In genomic region chr8:59953741-59954140, GRCm38 (mm10) we compare ENCODE assay signal across 8 mouse cellular contexts.
A peak's percentile ranks its signal among the peaks of the same experiment; 100 is the strongest.
DNase-seq lines count a peak whose midpoint lies in the region; ATAC-seq lines count a peak whose summit lies in the region.
"Not testable (repeated sequence)": the region's sequence is repeated elsewhere in the genome, so short reads cannot be mapped to it uniquely, and the experiment has no call there.

No protein-coding gene starts in this region.

- peak; percentile 75 for ATAC-seq in forebrain, embryonic 13.5 days
- 0 out of 2 replicates have a peak, but pooled peaks have one; percentile 40 for ATAC-seq in forebrain, embryonic 16.5 days
- peak; percentile 46; the same call in 1 of the 2 replicates for ATAC-seq in hindbrain, embryonic 13.5 days (ENCODE audit: low FRiP score)
- ATAC-seq in midbrain, embryonic 14.5 days (ENCODE audit: low FRiP score, low TSS enrichment) = not testable (repeated sequence)

- not testable (repeated sequence) for H3K27me3 ChIP-seq in forebrain, embryonic 13.5 days; forebrain, embryonic 16.5 days (replicated peaks; ENCODE audit: control insufficient read depth, insufficient read depth, low read length); hindbrain, embryonic 13.5 days; midbrain, embryonic 10.5 days (ENCODE audit: low read depth, poor library complexity, severe bottlenecking); midbrain, embryonic 14.5 days (ENCODE audit: control insufficient read depth, insufficient read depth, low read length)

- WGBS in forebrain, embryonic 13.5 days = 61% methylated on average over 6 of the region's 6 CpGs
- WGBS in forebrain, embryonic 16.5 days = 65% methylated on average over 6 of the region's 6 CpGs
- 48% methylated on average over 6 of the region's 6 CpGs for WGBS in hindbrain, embryonic 13.5 days
- WGBS in midbrain, embryonic 10.5 days = 74% methylated on average over 6 of the region's 6 CpGs
- WGBS in midbrain, embryonic 14.5 days = 56% methylated on average over 6 of the region's 6 CpGs

- H3K36me3 ChIP-seq in forebrain, embryonic 13.5 days (ENCODE audit: poor library complexity, severe bottlenecking); forebrain, embryonic 16.5 days (ENCODE audit: control insufficient read depth, insufficient read depth); hindbrain, embryonic 13.5 days; midbrain, embryonic 10.5 days; midbrain, embryonic 14.5 days (ENCODE audit: control insufficient read depth, insufficient read depth, low read length): not testable (repeated sequence)

- H3K4me2 ChIP-seq in forebrain, embryonic 13.5 days; forebrain, embryonic 16.5 days (ENCODE audit: low read length); hindbrain, embryonic 13.5 days; midbrain, embryonic 14.5 days (ENCODE audit: low read length): not testable (repeated sequence)

- H3K4me1 ChIP-seq in forebrain, embryonic 13.5 days; forebrain, embryonic 16.5 days (replicated peaks; ENCODE audit: control insufficient read depth, insufficient read depth, low read length); hindbrain, embryonic 13.5 days (replicated peaks); midbrain, embryonic 10.5 days; midbrain, embryonic 14.5 days (ENCODE audit: control insufficient read depth, insufficient read depth, low read length): not testable (repeated sequence)

- H3K27ac ChIP-seq in forebrain, embryonic 13.5 days; forebrain, embryonic 16.5 days (ENCODE audit: low read length); hindbrain, embryonic 13.5 days; midbrain, embryonic 10.5 days (replicated peaks); midbrain, embryonic 14.5 days (replicated peaks; ENCODE audit: low read depth, low read length): not testable (repeated sequence)

- H3K9ac ChIP-seq in forebrain, embryonic 13.5 days; forebrain, embryonic 16.5 days (replicated peaks; ENCODE audit: low read depth, low read length); hindbrain, embryonic 13.5 days; midbrain, embryonic 14.5 days (replicated peaks; ENCODE audit: low read length): not testable (repeated sequence)

- peak; percentile 12 for DNase-seq in brain, adult 2 months (ENCODE audit: low read depth, low spot score)
- DNase-seq in embryo, embryonic 11 days = peak; percentile 3
- peak; percentile 15 for DNase-seq in midbrain, embryonic 10.5 days (ENCODE audit: low spot score)
- DNase-seq in midbrain, embryonic 14.5 days = peak; percentile 40
- DNase-seq in retina, embryonic 14.5 days (ENCODE audit: low spot score) = peak; percentile 3

- not testable (repeated sequence) for H3K9me3 ChIP-seq in forebrain, embryonic 13.5 days (replicated peaks); forebrain, embryonic 16.5 days (ENCODE audit: control insufficient read depth, low read length); hindbrain, embryonic 13.5 days; midbrain, embryonic 14.5 days (ENCODE audit: control insufficient read depth, low read length)
- H3K9me3 ChIP-seq in midbrain, embryonic 10.5 days (replicated peaks) = peaks cover 19% of the 10 kb centered on the region; the same call in 1 of the 2 replicates

- H3K4me3 ChIP-seq in forebrain, embryonic 13.5 days; forebrain, embryonic 16.5 days (replicated peaks; ENCODE audit: low read length); hindbrain, embryonic 13.5 days; midbrain, embryonic 10.5 days; midbrain, embryonic 14.5 days (replicated peaks; ENCODE audit: low read depth, low read length): not testable (repeated sequence)
